Mouse (Mus musculus): ENCODE measurements around the gene Tmem256.

GRCm38 (mm10) chr11:69803786-69804651 lies 34.3 kb upstream of the Tmem256 start:
- peak; percentile 22; the same call in 1 of the 2 replicates for TF ChIP-seq CTCF (IDR thresholded peaks at IDR 0.05; ENCODE audit: borderline replicate concordance, insufficient read depth, low read depth, low read length)
- TF ChIP-seq POLR2A (IDR thresholded peaks at IDR 0.05; ENCODE audit: borderline replicate concordance, insufficient read depth, low read length), result no peak
